Mouse (Mus musculus): ENCODE data around the gene Dner. TPM values are rescaled to one million over a fixed set of nuclear protein-coding genes. Genes with fewer than 3 reads are reported as not detected.

Dner gene
- polyA plus RNA-seq, 1 experiment, result not detected

- H3K4me1 ChIP-seq (ENCODE audit: control insufficient read depth), result no peaks in the 10 kb centered on the region
- H3K4me3 ChIP-seq (replicated peaks), result no peak overlapping the region
- H3K36me3 ChIP-seq (ENCODE audit: control insufficient read depth), result no peaks in the 10 kb centered on the region
- H3K9me3 ChIP-seq (ENCODE audit: control insufficient read depth, low read length), result no peaks in the 10 kb centered on the region
- no peaks in the 10 kb centered on the region for H3K27me3 ChIP-seq (ENCODE audit: control insufficient read depth)
- TF ChIP-seq GATA1 (IDR thresholded peaks at IDR 0.05; ENCODE audit: low read length) (no peak), TAL1 (IDR thresholded peaks at IDR 0.05; ENCODE audit: low read length) (no peak)
These were observed 79.9 kb downstream of the Dner start for GRCm38 (mm10) chr1:84616133-84616532.

- TF ChIP-seq GATA1 (IDR thresholded peaks at IDR 0.05; ENCODE audit: low read length) (no peak), TAL1 (IDR thresholded peaks at IDR 0.05; ENCODE audit: low read length) (no peak)
- no peaks in the 10 kb centered on the region for H3K27me3 ChIP-seq (ENCODE audit: control insufficient read depth)
These were observed 81.4 kb downstream of the Dner start for GRCm38 (mm10) chr1:84614596-84614995.

GRCm38 (mm10) chr1:84613119-84613518, 82.9 kb downstream of the Dner start:
- TF ChIP-seq GATA1 (IDR thresholded peaks at IDR 0.05; ENCODE audit: low read length) (no peak), TAL1 (IDR thresholded peaks at IDR 0.05; ENCODE audit: low read length) (no peak)
- Histone ChIP-seq H3K27me3 (ENCODE audit: control insufficient read depth) (no peaks in the 10 kb centered on the region), H3K4me3 (replicated peaks) (no peak overlapping the region), H3K36me3 (ENCODE audit: control insufficient read depth) (no peaks in the 10 kb centered on the region), H3K9me3 (ENCODE audit: control insufficient read depth, low read length) (no peaks in the 10 kb centered on the region), H3K4me1 (ENCODE audit: control insufficient read depth) (no peaks in the 10 kb centered on the region)

More at GRCm38 (mm10) chr1:84614596-84614995, 81.4 kb downstream of the Dner start:
- Histone ChIP-seq H3K36me3 (ENCODE audit: control insufficient read depth) (no peaks in the 10 kb centered on the region), H3K9me3 (ENCODE audit: control insufficient read depth, low read length) (no peaks in the 10 kb centered on the region), H3K4me3 (replicated peaks) (no peak overlapping the region), H3K4me1 (ENCODE audit: control insufficient read depth) (no peaks in the 10 kb centered on the region)

- Histone ChIP-seq H3K4me3 (replicated peaks) (no peak overlapping the region), H3K4me1 (ENCODE audit: control insufficient read depth) (no peaks in the 10 kb centered on the region), H3K9me3 (ENCODE audit: control insufficient read depth, low read length) (no peaks in the 10 kb centered on the region), H3K27me3 (ENCODE audit: control insufficient read depth) (no peaks in the 10 kb centered on the region), H3K36me3 (ENCODE audit: control insufficient read depth) (no peaks in the 10 kb centered on the region)
- no peak for TF ChIP-seq TAL1 (IDR thresholded peaks at IDR 0.05; ENCODE audit: low read length)
- no peak for TF ChIP-seq GATA1 (IDR thresholded peaks at IDR 0.05; ENCODE audit: low read length)
These were observed 84.7 kb downstream of the Dner start for GRCm38 (mm10) chr1:84611331-84611730.

DNA sequence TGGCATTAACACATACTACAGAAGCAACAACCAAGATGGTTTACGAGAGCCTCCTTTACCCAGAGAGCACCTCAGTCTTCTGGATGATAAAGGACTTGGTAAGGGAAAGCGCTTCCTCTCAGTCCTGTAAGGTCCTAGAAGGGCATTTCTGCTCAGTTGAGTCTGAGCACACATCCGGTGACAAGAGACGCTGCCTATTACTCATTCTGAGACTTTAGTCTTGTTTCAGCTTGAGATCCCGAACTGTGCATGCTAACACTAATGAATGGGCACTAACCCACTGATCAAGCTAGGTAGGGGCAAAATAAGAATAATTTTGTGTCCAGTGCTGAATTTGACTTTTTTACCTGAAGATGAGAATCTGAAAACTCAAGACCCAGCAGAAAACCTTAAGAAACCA, 97.0 kb downstream of the Dner start:
- H3K4me1 ChIP-seq (ENCODE audit: control insufficient read depth), result no peaks in the 10 kb centered on the region
- peaks cover 8% of the 10 kb centered on the region; the same call in 1 of the 2 replicates for H3K9me3 ChIP-seq (ENCODE audit: control insufficient read depth, low read length)
- no peak for TF ChIP-seq TAL1 (IDR thresholded peaks at IDR 0.05; ENCODE audit: low read length)
- no peak for TF ChIP-seq GATA1 (IDR thresholded peaks at IDR 0.05; ENCODE audit: low read length)
- no peaks in the 10 kb centered on the region for H3K27me3 ChIP-seq (ENCODE audit: control insufficient read depth)
- no peaks in the 10 kb centered on the region for H3K36me3 ChIP-seq (ENCODE audit: control insufficient read depth)
- H3K4me3 ChIP-seq (replicated peaks), result no peak overlapping the region

GRCm38 (mm10) chr1:84596023-84596422, 100.0 kb downstream of the Dner start:
- H3K27me3 ChIP-seq (ENCODE audit: control insufficient read depth), result no peaks in the 10 kb centered on the region
- no peaks in the 10 kb centered on the region for H3K4me1 ChIP-seq (ENCODE audit: control insufficient read depth)
- TF ChIP-seq GATA1 (IDR thresholded peaks at IDR 0.05; ENCODE audit: low read length), result no peak
- no peak for TF ChIP-seq TAL1 (IDR thresholded peaks at IDR 0.05; ENCODE audit: low read length)
- peaks cover 4% of the 10 kb centered on the region; the same call in 1 of the 2 replicates for H3K9me3 ChIP-seq (ENCODE audit: control insufficient read depth, low read length)
- H3K36me3 ChIP-seq (ENCODE audit: control insufficient read depth), result no peaks in the 10 kb centered on the region
- no peak overlapping the region for H3K4me3 ChIP-seq (replicated peaks)

DNA sequence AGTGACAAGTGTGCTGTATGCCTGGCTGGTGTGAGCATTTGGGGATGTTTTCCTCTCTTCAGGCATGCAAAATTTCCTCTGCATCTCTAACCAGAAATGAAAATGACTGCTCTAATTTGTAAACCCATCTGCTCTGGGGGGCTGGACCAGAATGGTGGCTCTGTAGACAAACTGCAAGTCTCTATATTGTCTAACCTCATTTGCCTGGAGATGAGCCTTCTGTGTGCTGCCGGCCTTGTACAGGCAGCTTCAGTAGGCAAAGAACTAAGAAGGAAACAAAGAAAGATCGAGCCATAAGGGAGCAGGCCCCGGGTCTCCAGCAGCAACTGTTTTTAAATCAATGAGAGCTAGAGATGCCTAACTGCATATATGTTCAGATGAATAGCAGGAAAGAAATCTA, 103.6 kb downstream of the Dner start:
- TF ChIP-seq GATA1 (IDR thresholded peaks at IDR 0.05; ENCODE audit: low read length), result no peak
- TF ChIP-seq TAL1 (IDR thresholded peaks at IDR 0.05; ENCODE audit: low read length), result no peak

DNA sequence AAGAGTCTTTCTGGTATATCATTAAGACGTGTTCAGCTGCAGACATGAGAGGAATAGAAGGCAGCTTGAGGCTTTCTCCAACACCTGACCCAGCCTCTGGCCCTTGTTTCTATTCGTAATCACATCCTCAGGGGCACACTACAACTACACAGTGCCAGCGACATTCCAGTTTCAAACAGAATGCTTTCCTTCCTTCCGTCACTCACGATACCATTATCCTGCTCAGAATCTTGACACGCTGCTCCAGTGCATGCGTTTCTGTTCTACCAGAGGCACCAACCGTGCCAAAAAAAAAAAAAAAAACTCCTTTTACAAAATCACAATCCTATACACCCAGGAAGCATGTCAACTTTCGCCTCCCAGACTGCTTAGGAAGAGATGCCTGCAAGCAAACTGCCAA, 105.5 kb downstream of the Dner start:
- no peaks in the 10 kb centered on the region for H3K27me3 ChIP-seq (ENCODE audit: control insufficient read depth)
- H3K9me3 ChIP-seq (ENCODE audit: control insufficient read depth, low read length), result peaks cover 6% of the 10 kb centered on the region; the same call in 1 of the 2 replicates
- no peak overlapping the region for H3K4me3 ChIP-seq (replicated peaks)
- H3K4me1 ChIP-seq (ENCODE audit: control insufficient read depth), result no peaks in the 10 kb centered on the region
- no peaks in the 10 kb centered on the region for H3K36me3 ChIP-seq (ENCODE audit: control insufficient read depth)
- no peak for TF ChIP-seq GATA1 (IDR thresholded peaks at IDR 0.05; ENCODE audit: low read length)
- TF ChIP-seq TAL1 (IDR thresholded peaks at IDR 0.05; ENCODE audit: low read length), result no peak

More for the DNA sequence above, 103.6 kb downstream of the Dner start:
- Histone ChIP-seq H3K9me3 (ENCODE audit: control insufficient read depth, low read length) (peaks cover 8% of the 10 kb centered on the region; the same call in 1 of the 2 replicates), H3K4me1 (ENCODE audit: control insufficient read depth) (no peaks in the 10 kb centered on the region), H3K4me3 (replicated peaks) (no peak overlapping the region), H3K36me3 (ENCODE audit: control insufficient read depth) (no peaks in the 10 kb centered on the region), H3K27me3 (ENCODE audit: control insufficient read depth) (no peaks in the 10 kb centered on the region)

DNA sequence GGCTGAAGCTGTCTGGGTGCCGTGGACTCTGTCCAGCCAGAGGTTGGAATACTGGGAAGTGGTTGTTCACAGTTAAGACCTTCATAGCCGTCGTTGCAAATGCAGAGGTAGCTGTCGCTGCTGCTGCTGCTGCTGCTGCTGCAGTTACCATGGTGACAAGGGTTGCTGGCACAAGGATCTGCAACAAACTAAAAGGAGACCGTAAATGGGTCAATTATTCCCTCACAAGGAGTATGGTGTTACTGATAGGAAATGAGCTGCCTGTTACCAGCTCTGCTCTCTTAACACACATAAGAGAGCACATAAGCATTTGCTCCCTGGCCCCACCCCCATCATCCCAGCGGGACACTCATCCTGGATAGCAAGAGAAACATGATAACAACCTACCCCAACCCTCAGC, 110.6 kb downstream of the Dner start:
- Histone ChIP-seq H3K4me1 (ENCODE audit: control insufficient read depth) (no peaks in the 10 kb centered on the region), H3K27me3 (ENCODE audit: control insufficient read depth) (no peaks in the 10 kb centered on the region), H3K4me3 (replicated peaks) (no peak overlapping the region), H3K9me3 (ENCODE audit: control insufficient read depth, low read length) (peaks cover 6% of the 10 kb centered on the region; the same call in 1 of the 2 replicates), H3K36me3 (ENCODE audit: control insufficient read depth) (no peaks in the 10 kb centered on the region)
- TF ChIP-seq GATA1 (IDR thresholded peaks at IDR 0.05; ENCODE audit: low read length) (no peak), TAL1 (IDR thresholded peaks at IDR 0.05; ENCODE audit: low read length) (no peak)

DNA sequence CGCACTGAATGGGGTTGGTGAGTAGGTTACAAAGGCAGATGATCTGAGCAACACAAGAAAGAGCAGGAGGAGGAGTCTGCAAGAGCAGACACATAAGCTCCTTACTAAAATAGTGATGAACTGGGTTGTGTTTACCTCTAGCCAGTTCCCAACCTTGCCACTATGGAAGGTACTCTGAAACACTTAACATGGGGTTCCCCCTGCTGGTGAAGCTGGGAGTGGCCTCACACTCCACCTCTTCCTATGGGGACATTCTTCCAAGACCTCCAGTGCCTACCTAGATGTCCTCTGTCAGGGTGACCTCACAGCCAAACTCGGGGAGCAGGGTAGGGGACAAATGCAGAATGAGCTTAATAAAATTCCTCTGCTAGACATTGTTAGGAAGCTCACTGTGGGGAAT, 114.2 kb downstream of the Dner start:
- TF ChIP-seq TAL1 (IDR thresholded peaks at IDR 0.05; ENCODE audit: low read length) (no peak), GATA1 (IDR thresholded peaks at IDR 0.05; ENCODE audit: low read length) (no peak)

More for the DNA sequence above, 114.2 kb downstream of the Dner start:
- no peaks in the 10 kb centered on the region for H3K4me1 ChIP-seq (ENCODE audit: control insufficient read depth)
- H3K4me3 ChIP-seq (replicated peaks), result no peak overlapping the region
- no peaks in the 10 kb centered on the region for H3K27me3 ChIP-seq (ENCODE audit: control insufficient read depth)
- H3K9me3 ChIP-seq (ENCODE audit: control insufficient read depth, low read length), result peaks cover 4% of the 10 kb centered on the region; the same call in 1 of the 2 replicates
- no peaks in the 10 kb centered on the region for H3K36me3 ChIP-seq (ENCODE audit: control insufficient read depth)

Data from erythroblast, embryonic 14.5 days (primary cell).